Mouse (Mus musculus): Measurements from ENCODE around the gene Cst13. TPM values are rescaled to one million over a fixed set of nuclear protein-coding genes. Genes with fewer than 3 reads are reported as not detected.
"Not testable (repeated sequence)": the region's sequence is repeated elsewhere in the genome, so short reads cannot be mapped to it uniquely, and the experiment has no call there.

The Cst13 gene
- 0.58 TPM in 1 of 2 replicates, not detected in the other for total RNA-seq (2021)
- long read RNA-seq: 0 reads

DNA sequence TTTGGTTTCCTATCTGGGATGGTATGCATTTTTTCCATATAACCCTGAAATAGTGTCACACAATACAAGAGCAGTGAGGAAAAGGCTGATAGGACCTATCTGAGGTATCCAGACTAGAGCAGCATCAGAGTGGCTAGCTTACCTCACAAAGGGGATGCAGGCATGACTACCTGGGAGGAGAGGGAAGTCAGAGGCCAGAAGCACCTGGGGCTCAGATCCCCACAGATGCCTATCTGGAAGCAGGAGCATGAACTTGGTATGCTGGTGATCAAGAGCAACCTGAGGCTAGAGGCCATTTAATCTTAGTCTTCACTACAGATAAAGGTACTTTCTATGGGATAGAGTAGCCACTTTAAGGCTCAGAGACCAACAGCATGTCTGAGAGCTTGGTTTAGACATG, at the start of gene Cst13:
Gene Cst13, plus strand, starts transcription at position 173 of the 400 bp plus-strand sequence.
- DNase-seq: no peak

- not testable (repeated sequence) for DNase-seq
Measured at GRCm38 (mm10) chr2:148771397-148771796, 48.5 kb upstream of the Cst13 start, which contains the start of gene Cst11. Gene Cst11 (minus strand): TSS chr2:148771497.

- no peak for DNase-seq
Measured at GRCm38 (mm10) chr2:148781709-148782108, 38.2 kb upstream of the Cst13 start, which contains the start of gene 8030411F24Rik. Gene 8030411F24Rik (plus strand): TSS chr2:148782009.

DNA sequence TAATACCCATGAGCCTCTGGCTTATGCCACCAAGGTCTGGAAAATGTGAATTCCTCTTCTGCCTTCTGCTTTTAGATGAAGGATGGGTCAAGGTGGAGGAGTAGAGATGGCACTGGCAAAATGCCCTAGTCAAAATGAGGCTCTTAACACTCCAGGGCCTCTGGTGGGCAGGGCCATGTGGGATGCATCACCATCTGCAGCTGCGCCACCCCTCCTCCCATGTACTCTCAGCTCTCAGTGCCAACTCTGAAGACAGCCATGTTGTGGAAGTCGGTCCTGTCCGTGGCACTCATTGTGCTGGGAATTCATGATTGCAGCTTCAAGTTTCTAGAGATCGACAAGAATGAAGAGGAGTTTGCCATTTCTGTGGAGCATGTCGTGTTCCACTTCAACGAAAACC, 30.7 kb upstream of the Cst13 start, which contains the start of gene Cst12:
Gene Cst12, plus strand, starts transcription at position 220 of the 400 bp plus-strand sequence.
- DNase-seq: no peak

- no peak for DNase-seq
Measured at GRCm38 (mm10) chr2:148798485-148798884, 21.4 kb upstream of the Cst13 start, which contains the start of gene Cst8. Gene Cst8 (plus strand): TSS chr2:148798785.

DNA sequence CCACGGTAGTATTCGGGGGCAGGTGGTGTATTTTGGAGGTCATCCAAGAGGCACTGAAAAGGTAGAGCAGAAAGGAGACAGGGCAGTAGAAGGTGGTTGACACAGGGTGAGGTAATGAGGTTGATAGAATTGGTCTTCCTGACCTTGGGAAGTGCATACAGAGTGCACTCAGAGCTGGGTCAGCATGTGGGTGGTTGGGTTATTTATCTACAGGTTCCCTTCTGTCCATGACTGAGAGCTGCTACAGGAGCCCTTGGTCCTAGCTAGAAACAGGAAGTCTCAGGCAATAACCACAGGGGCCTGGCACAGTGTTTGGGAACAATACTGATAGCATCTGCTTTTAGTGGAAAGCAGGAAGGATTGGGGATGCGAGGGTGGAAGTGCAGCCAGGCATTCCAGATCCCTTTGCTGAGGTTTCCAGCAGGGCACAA, 18.4 kb upstream of the Cst13 start:
- no peak for DNase-seq

- no peak for DNase-seq
Measured at GRCm38 (mm10) chr2:148806696-148807095, 13.2 kb upstream of the Cst13 start.

GRCm38 (mm10) chr2:148825986-148826385, 6.1 kb downstream of the Cst13 start:
- DNase-seq: no peak

DNA sequence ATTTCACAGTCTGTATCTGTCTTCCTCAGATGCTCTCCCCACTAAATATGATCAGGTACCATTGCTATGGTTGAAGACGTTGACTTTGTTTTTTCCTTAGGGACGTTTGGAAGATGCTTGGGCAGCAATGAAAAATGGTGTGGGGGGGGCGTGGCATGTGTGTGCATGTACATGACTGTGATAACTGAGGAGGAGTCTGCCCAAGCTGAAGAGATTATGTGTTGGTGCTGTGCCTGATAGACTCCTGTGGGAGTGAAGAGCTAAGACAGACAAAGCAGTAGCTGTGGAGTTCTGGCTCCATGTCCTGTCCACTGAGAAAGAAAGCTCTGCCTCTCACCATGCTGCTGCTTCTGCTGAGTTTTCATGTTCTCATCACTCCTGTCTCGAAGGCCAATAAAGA, 15.0 kb downstream of the Cst13 start, which contains the start of gene Cst9:
Gene Cst9, plus strand, starts transcription at position 236 of the 400 bp plus-strand sequence.
- DNase-seq: no peak

GRCm38 (mm10) chr2:148838075-148838777, 18.3 kb downstream of the Cst13 start:
- DNase-seq: no peak

DNA sequence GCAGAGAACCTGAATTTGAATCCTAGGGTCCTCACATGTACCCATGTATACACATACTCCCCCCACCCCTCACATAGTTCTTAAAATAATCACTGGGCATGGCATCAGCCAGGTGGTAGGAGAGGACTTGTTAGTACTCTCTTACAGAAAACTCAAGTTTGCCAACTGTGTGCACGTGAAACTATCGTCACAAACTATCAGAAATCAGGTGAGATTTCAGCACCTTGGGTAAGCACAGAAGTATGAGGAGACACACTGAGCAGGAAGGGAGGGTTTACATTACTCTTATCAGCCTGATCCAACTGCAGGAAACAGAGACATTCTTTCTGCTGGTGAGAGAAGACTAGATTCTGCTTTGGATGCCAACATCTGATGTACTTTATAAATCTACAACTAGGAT, 19.3 kb downstream of the Cst13 start:
- DNase-seq: no peak

GRCm38 (mm10) chr2:148851116-148851906, 31.4 kb downstream of the Cst13 start:
- DNase-seq: peak; percentile 58

- no peak for DNase-seq
Measured at GRCm38 (mm10) chr2:148856630-148857400, 36.9 kb downstream of the Cst13 start.

DNA sequence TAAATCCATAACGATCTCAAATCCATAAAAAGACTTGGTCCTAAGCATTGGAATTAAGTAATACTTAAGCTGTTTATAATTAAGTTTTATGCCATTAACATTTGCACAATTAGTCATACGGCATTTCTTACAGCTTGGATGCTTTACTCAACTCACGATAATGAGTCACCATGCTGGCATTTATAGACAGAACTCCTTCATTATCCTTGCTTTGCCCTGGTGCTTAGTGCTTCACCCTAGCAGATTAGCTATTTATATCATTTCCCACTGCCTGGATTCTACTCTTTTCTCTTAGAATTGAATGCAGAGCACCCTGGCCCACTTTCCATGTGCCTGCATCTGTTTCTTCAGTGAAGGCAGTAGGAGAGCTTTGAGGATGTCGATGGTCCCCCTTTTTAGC, 37.6 kb downstream of the Cst13 start:
- DNase-seq: no peak

- DNase-seq: no peak
Measured at GRCm38 (mm10) chr2:148860993-148861392, 41.1 kb downstream of the Cst13 start.

DNA sequence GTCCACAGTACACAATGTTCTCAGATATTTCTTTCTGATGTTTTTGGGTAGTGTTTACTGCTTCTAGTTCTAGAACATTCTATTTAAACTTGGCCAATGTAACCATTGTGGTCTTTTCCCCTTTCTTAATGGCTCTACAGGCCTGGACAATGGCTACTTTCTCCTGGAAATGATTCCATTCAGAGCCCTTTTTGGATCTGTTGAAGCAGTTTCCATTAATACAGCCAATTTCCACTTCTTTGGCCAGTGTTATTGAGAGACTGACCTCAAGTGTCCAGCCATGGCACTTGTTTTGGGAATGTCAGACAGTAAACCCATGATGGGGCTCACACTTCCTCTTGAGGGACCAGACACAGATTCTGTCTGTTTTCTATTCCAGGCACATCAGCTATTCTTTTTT, 41.8 kb downstream of the Cst13 start:
- no peak for DNase-seq

- no peak for DNase-seq
Measured at GRCm38 (mm10) chr2:148864966-148865365, 45.1 kb downstream of the Cst13 start, which contains the start of gene 9230104L09Rik. Gene 9230104L09Rik (minus strand): TSS chr2:148865038.

DNA sequence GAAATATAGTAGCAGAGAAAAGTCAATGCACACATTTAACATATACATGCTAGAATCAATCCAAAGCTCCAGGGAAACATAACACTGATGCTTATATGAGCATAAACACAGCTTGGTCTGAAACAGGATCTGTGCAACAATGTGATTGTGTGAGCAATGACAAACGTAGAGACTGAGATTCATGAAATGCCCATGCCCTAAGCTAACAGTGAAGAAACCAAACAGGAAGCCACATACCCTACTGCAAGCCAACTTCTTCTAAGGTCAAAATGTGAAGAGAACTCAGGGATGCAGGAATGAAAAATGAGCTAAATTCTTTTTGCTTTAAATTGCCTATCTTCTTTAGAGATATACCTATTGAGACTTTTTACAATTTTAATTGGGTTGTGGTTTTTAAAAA, 49.1 kb downstream of the Cst13 start:
- DNase-seq: no peak

DNA sequence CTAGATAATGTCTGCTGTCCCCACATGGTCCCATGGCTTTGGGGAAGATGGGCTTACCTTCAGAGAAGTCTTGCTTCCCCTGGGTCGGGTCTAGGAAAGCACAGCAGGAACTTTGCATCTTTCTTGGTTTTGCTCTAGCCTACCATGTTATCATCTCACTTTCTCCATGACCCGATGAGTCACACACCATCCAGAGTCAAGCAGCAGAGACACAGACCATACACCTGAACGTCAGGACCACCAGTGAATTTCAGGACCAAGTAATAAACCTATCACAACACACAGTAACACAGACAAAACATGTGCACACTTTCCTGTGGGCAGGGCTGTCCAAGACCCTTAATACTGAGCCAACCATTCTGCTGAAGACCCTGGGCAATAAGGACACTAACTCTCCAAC, 50.6 kb downstream of the Cst13 start:
- no peak for DNase-seq

GRCm38 (mm10) chr2:148872860-148873259, 53.0 kb downstream of the Cst13 start:
- no peak for DNase-seq

- no peak for DNase-seq
Measured at GRCm38 (mm10) chr2:148874224-148874616, 54.3 kb downstream of the Cst13 start.

Measured in adrenal gland, postnatal 25 days (tissue).